Mouse (Mus musculus) cerebellum, adult 18-20 months (tissue): ENCODE measurements around the gene Prl3a1.

Source experiments
- DNase-seq, 2 experiments: peaks; one replicate each; pipeline ENCODE4 v3.0.0; 2021

Gene Prl3a1

DNA sequence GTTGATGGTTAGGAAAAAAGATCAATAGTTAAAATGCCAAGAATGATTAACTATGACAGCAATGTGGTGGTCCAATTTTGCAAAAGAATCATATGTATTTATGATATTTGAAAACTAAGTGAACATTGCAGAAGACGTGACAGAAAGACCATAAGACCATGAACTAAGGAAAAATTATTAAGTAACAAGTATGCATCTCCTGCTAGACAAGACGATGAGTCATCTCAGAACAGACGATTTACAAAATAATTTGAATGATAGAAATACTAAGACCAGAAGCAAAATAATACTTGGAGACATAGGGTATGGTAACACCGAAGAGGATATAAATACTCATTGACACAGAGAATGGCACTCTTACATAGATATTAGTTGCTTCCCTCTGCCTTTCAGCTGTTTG, at the start of gene Prl3a1:
Prl3a1 (plus strand) TSS at position 301 of the 400 bp plus-strand sequence.
- no peak for DNase-seq

DNA sequence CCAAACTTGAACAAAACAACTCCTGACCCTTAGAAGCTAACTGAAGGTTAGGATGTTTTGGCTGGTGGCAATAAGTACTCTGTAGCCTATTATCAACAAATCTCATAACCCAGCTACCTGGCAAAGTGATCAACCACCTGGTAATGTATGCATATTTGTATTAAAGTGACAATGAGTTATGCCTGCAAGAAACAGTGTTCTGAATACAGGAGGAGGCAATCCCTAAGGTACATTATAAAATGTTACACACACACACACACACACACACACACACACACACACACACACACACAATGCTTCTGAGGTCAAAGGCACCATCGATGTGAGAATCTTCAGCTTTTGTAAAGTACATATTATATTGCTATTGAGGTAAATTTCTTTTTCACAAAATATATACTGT, 17.7 kb upstream of the Prl3a1 start, which contains the start of gene Prl3b1:
Prl3b1 (plus strand) TSS at position 301 of the 400 bp plus-strand sequence.
- no peak for DNase-seq

DNA sequence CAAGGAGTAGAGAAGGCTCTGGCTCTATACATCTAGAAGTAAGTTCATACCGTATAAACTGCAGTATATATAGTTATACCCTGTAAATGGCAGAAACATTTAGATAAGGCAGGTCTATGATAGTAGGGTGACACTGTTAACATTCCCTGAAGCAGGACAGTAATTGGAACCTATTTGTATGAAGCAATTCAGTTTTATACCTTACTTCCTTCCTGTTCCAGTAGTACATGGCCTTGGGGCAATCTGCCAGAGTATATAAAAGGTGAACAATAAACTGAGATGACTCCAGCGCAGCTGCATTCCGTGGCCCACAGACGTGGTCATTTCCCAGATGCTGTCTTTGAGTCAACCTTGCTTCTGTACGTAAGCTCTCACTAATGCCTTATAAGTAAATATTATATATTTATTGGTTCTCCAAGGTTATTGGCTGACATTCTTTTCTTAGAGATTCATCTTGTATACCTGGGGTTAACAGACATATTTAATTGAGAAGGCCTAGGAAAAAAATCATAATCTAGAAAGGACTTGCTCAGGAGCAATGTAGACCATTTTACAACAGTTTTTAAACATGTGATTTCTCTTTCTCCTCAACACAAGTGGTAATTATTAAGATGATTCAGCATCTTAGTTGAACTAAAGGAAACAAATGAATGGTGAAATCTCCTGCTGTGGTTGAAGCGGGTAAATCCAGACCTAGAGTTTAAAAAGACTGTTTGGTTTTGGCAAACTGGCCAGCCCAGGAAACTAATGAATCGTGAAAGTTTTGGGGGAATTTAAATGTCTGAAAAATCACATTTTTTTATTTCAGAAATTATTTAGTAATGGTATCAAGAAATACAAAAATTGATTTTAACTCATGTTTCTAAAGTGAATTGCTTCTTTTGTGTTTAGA, 53.3 kb downstream of the Prl3a1 start, which contains the start of gene Prl6a1:
Prl6a1 (plus strand) TSS at position 294 of the 892 bp plus-strand sequence.
- no peak for DNase-seq
